Mouse (Mus musculus): ENCODE data around the gene Gm9817. TPM values are rescaled to one million over a fixed set of nuclear protein-coding genes. Genes with fewer than 3 reads are reported as not detected.
"Not testable (repeated sequence)": the region's sequence is repeated elsewhere in the genome, so short reads cannot be mapped to it uniquely, and the experiment has no call there.

Gene Gm9817
- not detected in 2 replicates for polyA plus RNA-seq (2016; fragmentation: Nextera tagmentation; extraction: Ambion mirVana)

DNA sequence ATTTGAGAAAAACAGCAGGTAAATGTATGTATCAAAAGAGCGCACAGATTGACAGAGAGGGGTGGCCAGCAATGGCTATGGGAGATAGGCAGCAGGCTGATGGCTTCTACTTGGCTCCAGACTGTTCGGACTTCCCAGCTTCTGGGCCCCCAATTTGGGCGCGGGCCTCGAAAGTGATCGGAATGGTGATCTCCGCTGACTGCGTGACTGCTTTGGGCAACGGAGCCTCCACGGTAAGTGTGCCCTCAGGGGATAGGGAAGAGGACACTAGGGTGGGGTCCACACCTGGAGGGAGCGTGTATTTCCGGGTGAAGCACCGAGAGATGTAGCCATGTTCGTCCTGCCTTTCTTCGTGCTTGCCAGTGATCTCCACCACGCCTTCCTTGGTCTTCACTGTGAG lies at the start of gene Gm9817:
Gene Gm9817 (plus strand): TSS at position 301 of the 400 bp plus-strand sequence.
- peaks cover 18% of the 10 kb centered on the region for H3K27me3 ChIP-seq (ENCODE audit: insufficient read depth, poor library complexity, severe bottlenecking)
- not testable (repeated sequence) for H3K27ac ChIP-seq; H3K36me3 ChIP-seq; H3K4me1 ChIP-seq; DNase-seq (ENCODE audit: low spot score); H3K9me3 ChIP-seq
- WGBS = 44% methylated on average over 16 of the region's 16 CpGs
- peak within 1 kb of the TSS; percentile 33; the same call in 1 of the 2 replicates for H3K4me3 ChIP-seq

DNA sequence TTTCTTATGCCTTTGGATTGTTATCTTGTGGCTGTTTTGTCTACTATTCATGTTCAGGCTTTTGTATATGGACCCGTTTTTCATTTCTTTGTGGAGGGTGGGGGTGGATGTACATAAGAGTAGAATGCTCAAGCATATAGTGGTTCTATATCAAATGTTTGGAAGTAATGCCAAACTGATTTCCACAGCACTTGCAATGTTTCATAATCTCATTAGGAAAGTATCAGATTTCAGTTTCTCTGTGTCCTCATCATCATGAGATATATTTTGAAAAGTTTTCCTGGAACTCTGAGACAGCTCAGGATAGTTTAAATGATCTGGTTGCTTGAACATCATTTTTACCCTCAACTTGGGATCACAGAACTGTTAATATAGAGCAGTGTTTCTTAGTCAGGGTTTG lies 48.7 kb upstream of the Gm9817 start:
- Histone ChIP-seq H3K27ac (no peak overlapping the region), H3K9me3 (no peaks in the 10 kb centered on the region), H3K4me1 (peaks cover 17% of the 10 kb centered on the region; the same call in 1 of the 2 replicates), H3K36me3 (no peaks in the 10 kb centered on the region), H3K4me3 (no peak overlapping the region), H3K27me3 (ENCODE audit: insufficient read depth, poor library complexity, severe bottlenecking) (no peaks in the 10 kb centered on the region)
- WGBS = 80% methylated on average over 1 of the region's 1 CpGs
- DNase-seq (ENCODE audit: low spot score) = no peak

DNA sequence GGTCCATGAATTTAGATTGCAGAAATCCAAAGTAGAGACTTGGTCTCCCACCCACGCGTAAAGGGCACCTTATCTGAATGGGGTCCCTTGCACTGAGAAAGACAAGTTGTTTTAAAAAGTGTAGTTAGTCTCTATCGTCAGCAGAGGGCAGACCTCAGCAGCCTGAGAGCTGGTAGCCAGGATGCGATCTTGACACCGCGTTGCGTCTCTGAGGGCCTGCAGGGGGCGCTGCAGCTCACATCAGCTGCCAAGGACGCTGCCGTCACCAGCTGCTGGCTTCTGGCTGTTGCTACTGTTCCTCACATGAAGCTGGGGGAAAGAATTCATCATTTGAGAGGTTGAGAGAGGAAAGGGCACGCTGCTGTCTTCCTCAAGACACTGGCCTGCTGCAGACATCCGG lies 47.7 kb upstream of the Gm9817 start:
- 0 out of 2 replicates have a peak overlapping the region, but pooled peaks have one; percentile 29 for H3K27ac ChIP-seq
- H3K36me3 ChIP-seq = no peaks in the 10 kb centered on the region
- no peaks in the 10 kb centered on the region for H3K27me3 ChIP-seq (ENCODE audit: insufficient read depth, poor library complexity, severe bottlenecking)
- 0 out of 2 replicates have a peak overlapping the region, but pooled peaks have one; percentile 29 for H3K4me3 ChIP-seq
- peaks cover 17% of the 10 kb centered on the region; the same call in 1 of the 2 replicates for H3K4me1 ChIP-seq
- peak; percentile 93 for DNase-seq (ENCODE audit: low spot score)
- H3K9me3 ChIP-seq = no peaks in the 10 kb centered on the region
- 12% methylated on average over 12 of the region's 12 CpGs for WGBS

DNA sequence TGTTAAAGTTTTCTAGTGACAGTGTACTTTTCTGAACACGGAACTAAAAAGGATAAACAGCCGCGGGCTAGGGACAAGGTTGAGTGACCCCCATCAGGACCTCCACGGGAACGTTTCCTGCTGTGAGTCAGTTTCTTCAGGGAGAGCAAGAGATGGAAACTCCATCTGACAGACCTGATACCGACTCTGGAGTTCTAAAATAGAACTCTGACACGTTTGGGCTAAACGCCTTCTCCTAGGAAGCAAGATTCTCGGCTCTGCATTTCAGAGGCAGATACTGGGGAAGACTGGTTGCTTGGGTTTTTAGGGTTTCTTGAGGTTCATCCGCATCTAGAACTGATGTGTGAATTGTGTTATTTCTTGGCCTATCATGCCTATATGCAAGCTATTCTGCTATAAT lies 47.2 kb upstream of the Gm9817 start:
- Histone ChIP-seq H3K27ac (no peak overlapping the region), H3K9me3 (no peaks in the 10 kb centered on the region), H3K4me1 (peaks cover 17% of the 10 kb centered on the region; the same call in 1 of the 2 replicates), H3K27me3 (ENCODE audit: insufficient read depth, poor library complexity, severe bottlenecking) (no peaks in the 10 kb centered on the region), H3K4me3 (peak overlapping the region; percentile 22; the same call in 1 of the 2 replicates), H3K36me3 (no peaks in the 10 kb centered on the region)
- 30% methylated on average over 10 of the region's 10 CpGs for WGBS
- DNase-seq (ENCODE audit: low spot score) = no peak

DNA sequence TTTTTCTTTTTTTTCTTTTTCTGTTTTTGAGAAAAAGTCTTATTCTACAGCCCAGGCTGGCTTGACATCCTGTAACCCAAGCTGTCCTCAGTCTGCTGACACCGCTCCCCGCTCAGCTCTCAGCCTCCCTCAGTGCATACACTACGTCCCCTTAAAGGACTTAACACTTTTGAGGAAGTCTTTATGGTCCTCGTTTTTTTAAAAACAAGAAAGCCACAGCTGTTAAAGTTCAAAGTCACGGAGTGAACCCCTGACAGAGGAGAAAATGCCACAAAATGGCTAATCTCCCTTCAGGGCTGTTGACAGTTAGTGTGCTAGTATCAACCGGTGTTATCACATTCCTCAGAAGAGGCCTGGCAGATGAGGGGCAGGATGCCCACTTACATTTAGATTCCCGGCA lies 46.7 kb upstream of the Gm9817 start:
- H3K4me1 ChIP-seq = peaks cover 17% of the 10 kb centered on the region; the same call in 1 of the 2 replicates
- WGBS = 21% methylated on average over 7 of the region's 7 CpGs
- no peaks in the 10 kb centered on the region for H3K27me3 ChIP-seq (ENCODE audit: insufficient read depth, poor library complexity, severe bottlenecking)
- no peaks in the 10 kb centered on the region for H3K9me3 ChIP-seq
- no peak for DNase-seq (ENCODE audit: low spot score)
- peak overlapping the region; percentile 56; the same call in 1 of the 2 replicates for H3K27ac ChIP-seq
- no peaks in the 10 kb centered on the region for H3K36me3 ChIP-seq
- no peak overlapping the region for H3K4me3 ChIP-seq

DNA sequence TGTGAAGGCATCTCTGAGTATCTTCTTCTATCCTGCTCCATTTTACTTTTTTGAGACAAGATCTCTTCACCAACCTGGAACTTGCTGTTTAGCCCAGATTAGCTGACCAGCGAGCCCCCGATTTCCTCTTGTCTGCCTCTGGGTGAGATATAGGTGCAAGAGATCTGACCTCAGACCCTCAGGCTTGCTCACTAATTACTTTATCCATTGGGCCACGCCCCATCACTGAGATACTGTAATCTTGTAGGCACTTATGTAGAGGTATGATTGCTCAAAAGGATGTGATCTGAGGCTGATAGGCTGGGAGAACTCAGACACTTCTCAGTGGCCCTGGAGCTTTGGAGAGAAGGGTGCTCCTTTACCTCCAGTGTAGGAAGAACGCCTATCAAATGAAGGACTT lies 46.0 kb upstream of the Gm9817 start:
- H3K4me3 ChIP-seq = no peak overlapping the region
- 56% methylated on average over 4 of the region's 4 CpGs for WGBS
- no peaks in the 10 kb centered on the region for H3K27me3 ChIP-seq (ENCODE audit: insufficient read depth, poor library complexity, severe bottlenecking)
- peaks cover 17% of the 10 kb centered on the region; the same call in 1 of the 2 replicates for H3K4me1 ChIP-seq
- H3K9me3 ChIP-seq = no peaks in the 10 kb centered on the region
- no peak overlapping the region for H3K27ac ChIP-seq
- H3K36me3 ChIP-seq = no peaks in the 10 kb centered on the region
- no peak for DNase-seq (ENCODE audit: low spot score)

DNA sequence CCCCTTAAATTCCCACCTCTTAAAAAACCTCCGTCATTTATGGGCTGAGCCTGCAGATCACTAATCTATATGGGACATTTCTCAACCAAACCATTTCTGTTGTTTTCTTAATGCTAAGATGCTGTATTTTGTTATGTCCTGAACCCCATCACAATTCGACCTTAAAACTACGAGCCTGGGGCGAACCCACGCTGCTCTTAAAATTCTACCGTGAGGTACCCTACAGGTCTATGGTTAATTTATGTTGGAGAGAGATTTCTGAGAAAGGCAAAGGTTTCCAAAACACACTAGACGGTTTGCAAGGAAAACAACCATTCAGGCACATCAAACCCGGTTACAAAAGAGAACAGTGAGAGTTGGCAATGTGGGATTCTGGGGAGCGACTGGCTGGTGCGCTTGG lies 45.1 kb upstream of the Gm9817 start:
- no peaks in the 10 kb centered on the region for H3K9me3 ChIP-seq
- no peaks in the 10 kb centered on the region for H3K27me3 ChIP-seq (ENCODE audit: insufficient read depth, poor library complexity, severe bottlenecking)
- no peaks in the 10 kb centered on the region for H3K36me3 ChIP-seq
- no peak overlapping the region for H3K27ac ChIP-seq
- no peak for DNase-seq (ENCODE audit: low spot score)
- H3K4me3 ChIP-seq = no peak overlapping the region
- H3K4me1 ChIP-seq = peaks cover 17% of the 10 kb centered on the region; the same call in 1 of the 2 replicates
- 89% methylated on average over 10 of the region's 10 CpGs for WGBS

DNA sequence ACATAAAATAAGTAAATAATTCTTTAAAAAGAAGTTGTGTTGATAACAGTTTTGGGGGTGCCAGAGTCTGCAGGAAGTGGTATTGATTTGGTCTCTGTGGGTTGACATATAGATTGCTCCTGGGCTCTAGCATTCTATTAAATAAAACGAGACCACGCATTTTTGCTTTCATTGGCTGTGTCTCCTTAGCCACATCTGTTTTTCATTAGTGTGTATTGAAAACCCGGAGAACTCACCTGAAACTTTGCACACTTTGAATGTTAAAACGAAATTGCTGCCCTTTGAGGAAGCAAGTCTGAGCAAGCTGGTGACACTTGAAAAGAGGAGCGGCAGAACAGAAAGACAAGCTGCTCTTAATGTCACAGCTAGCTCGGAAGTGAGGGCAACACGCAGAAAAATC lies 43.7 kb upstream of the Gm9817 start:
- peaks cover 17% of the 10 kb centered on the region; the same call in 1 of the 2 replicates for H3K4me1 ChIP-seq
- H3K9me3 ChIP-seq = no peaks in the 10 kb centered on the region
- 70% methylated on average over 7 of the region's 7 CpGs for WGBS
- H3K36me3 ChIP-seq = no peaks in the 10 kb centered on the region
- H3K27ac ChIP-seq = no peak overlapping the region
- no peaks in the 10 kb centered on the region for H3K27me3 ChIP-seq (ENCODE audit: insufficient read depth, poor library complexity, severe bottlenecking)
- DNase-seq (ENCODE audit: low spot score) = no peak
- H3K4me3 ChIP-seq = no peak overlapping the region

DNA sequence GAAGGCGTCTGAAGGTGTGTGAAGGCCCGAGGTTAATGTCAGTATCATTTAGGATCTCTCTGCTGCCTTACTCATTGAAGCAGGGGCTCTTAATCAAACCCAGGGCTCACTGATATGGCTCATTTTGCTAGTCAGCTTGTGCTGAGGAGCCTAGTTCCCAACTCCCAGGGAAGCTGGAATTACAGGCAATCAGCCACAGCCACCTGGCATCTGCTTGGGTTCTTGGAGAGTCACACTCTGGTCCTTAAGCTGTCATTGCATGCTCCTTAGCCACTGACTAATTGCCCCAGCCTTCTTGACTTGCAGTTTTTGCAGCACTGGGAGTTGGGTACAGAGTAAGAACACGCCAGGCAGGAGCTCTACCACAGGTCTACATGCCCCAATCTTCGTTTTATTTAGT lies 42.1 kb upstream of the Gm9817 start:
- no peak overlapping the region for H3K27ac ChIP-seq
- H3K4me1 ChIP-seq = peaks cover 11% of the 10 kb centered on the region; the same call in 1 of the 2 replicates
- WGBS = 81% methylated on average over 4 of the region's 4 CpGs
- H3K27me3 ChIP-seq (ENCODE audit: insufficient read depth, poor library complexity, severe bottlenecking) = no peaks in the 10 kb centered on the region
- H3K36me3 ChIP-seq = no peaks in the 10 kb centered on the region
- no peak overlapping the region for H3K4me3 ChIP-seq
- no peak for DNase-seq (ENCODE audit: low spot score)
- H3K9me3 ChIP-seq = no peaks in the 10 kb centered on the region

DNA sequence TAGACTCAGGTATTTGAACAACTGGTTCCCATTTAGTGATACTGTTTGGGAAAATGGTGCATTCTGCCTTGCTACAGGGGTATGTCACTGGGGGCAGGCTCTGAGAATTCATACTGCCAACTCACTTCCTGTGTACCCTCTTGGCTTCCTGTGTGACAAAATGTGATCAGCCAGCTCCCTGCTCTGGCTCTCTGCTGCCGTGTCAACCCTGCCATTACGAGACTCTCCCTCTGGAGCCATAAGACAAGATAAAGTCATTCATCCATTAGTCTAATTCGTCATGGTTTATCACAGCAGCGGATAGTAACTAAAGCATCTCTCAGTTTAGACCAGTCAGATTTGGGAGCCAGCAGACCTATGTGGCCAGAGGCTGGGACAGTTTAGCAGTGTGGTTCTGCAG lies 38.3 kb upstream of the Gm9817 start:
- Histone ChIP-seq H3K4me1 (no peaks in the 10 kb centered on the region), H3K27ac (no peak overlapping the region), H3K4me3 (no peak overlapping the region), H3K9me3 (no peaks in the 10 kb centered on the region), H3K27me3 (ENCODE audit: insufficient read depth, poor library complexity, severe bottlenecking) (no peaks in the 10 kb centered on the region), H3K36me3 (no peaks in the 10 kb centered on the region)
- no peak for DNase-seq (ENCODE audit: low spot score)
- 66% methylated on average over 4 of the region's 4 CpGs for WGBS

DNA sequence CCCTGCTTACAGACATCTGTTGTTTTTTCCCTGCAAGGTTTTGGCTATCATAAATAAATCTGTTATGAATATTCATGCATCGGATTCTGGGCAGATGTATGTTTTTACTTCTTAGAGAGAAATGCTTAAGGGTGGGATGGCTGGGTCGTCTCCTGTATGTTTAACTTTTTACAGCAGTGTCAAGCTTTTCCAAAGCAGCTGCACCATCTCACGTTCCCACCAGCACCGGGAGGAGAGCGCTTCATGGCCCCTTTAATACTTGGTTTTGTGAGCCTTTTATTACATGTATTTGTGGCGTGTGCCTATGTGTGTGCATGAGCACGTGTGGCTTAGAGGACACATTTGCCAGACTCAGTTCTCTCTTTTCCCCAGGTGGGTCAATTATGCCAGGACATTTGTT lies 37.8 kb upstream of the Gm9817 start:
- WGBS = 85% methylated on average over 7 of the region's 7 CpGs
- no peaks in the 10 kb centered on the region for H3K27me3 ChIP-seq (ENCODE audit: insufficient read depth, poor library complexity, severe bottlenecking)
- no peaks in the 10 kb centered on the region for H3K36me3 ChIP-seq
- no peak overlapping the region for H3K4me3 ChIP-seq
- H3K9me3 ChIP-seq = no peaks in the 10 kb centered on the region
- no peaks in the 10 kb centered on the region for H3K4me1 ChIP-seq
- no peak for DNase-seq (ENCODE audit: low spot score)
- H3K27ac ChIP-seq = no peak overlapping the region

DNA sequence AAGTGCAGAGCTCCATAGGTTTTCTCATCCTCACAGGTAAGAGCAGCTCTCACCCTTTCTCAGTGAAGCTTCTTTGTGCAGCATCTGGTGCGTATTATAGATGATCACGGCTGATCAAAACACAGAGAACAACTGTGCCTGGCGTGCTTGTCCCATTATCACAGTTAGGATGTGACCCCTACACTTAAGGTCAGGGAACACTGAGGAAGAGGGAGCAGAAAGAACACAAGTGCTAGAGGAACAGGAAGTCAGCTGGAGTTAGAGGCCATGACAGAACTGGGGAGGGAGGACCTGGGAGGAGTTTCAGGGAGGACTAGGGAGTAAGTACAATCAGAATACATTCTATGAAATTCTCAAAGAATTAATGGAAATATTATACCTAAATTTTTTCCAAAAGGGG lies 35.0 kb upstream of the Gm9817 start:
- no peak overlapping the region for H3K27ac ChIP-seq
- no peaks in the 10 kb centered on the region for H3K27me3 ChIP-seq (ENCODE audit: insufficient read depth, poor library complexity, severe bottlenecking)
- no peaks in the 10 kb centered on the region for H3K36me3 ChIP-seq
- H3K4me3 ChIP-seq = no peak overlapping the region
- DNase-seq (ENCODE audit: low spot score) = no peak
- H3K9me3 ChIP-seq = no peaks in the 10 kb centered on the region
- 73% methylated on average over 3 of the region's 3 CpGs for WGBS
- no peaks in the 10 kb centered on the region for H3K4me1 ChIP-seq

DNA sequence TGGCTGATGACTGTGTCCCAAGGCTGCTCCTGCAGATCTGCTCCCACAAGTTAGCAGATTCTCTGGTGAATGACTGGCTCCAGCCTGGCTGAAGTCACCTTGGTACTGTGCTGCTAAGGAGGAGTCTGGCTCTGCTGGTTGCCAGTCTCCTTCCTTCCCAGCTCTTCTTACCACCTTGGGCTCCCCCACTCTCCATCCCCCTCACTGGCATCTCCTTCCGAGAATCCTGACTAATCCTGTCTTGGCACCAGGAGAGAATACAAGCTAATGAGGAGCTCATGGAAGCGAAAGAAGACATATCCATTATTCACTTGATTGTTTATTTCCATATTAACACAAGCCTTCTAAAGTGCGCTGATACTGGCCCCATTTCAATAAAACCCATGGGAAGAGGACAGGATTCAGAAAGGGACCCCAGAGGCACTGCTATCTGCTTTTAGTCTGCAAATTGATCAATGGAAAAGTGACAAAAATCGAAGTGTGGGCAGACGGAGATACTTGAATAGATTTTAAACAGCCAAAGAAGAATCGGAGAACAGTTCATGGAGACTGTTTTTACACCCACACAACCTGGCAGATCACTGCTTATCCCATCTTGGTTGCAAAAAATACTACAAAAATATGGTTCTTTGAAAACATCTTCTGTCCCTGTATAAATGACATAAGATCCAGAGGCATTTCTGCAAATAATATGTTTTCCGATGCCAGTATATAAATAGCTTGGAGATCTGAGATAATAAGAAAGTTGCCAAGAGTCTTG lies 29.1 kb upstream of the Gm9817 start:
- Histone ChIP-seq H3K27ac (no peak overlapping the region), H3K27me3 (ENCODE audit: insufficient read depth, poor library complexity, severe bottlenecking) (no peaks in the 10 kb centered on the region), H3K9me3 (no peaks in the 10 kb centered on the region), H3K4me3 (no peak overlapping the region), H3K4me1 (peaks cover 13% of the 10 kb centered on the region), H3K36me3 (no peaks in the 10 kb centered on the region)
- 80% methylated on average over 7 of the region's 7 CpGs for WGBS
- DNase-seq (ENCODE audit: low spot score) = no peak
